Mouse (Mus musculus): Measurements from ENCODE around the gene Cab39l. TPM values are rescaled to one million over a fixed set of nuclear protein-coding genes. Genes with fewer than 3 reads are reported as not detected.
A peak's percentile ranks its signal among the peaks of the same experiment; 100 is the strongest.

Gene Cab39l
- total and polyA plus RNA-seq, 3 experiments: 19.9 to 49.2 (median 33.1) TPM

DNA sequence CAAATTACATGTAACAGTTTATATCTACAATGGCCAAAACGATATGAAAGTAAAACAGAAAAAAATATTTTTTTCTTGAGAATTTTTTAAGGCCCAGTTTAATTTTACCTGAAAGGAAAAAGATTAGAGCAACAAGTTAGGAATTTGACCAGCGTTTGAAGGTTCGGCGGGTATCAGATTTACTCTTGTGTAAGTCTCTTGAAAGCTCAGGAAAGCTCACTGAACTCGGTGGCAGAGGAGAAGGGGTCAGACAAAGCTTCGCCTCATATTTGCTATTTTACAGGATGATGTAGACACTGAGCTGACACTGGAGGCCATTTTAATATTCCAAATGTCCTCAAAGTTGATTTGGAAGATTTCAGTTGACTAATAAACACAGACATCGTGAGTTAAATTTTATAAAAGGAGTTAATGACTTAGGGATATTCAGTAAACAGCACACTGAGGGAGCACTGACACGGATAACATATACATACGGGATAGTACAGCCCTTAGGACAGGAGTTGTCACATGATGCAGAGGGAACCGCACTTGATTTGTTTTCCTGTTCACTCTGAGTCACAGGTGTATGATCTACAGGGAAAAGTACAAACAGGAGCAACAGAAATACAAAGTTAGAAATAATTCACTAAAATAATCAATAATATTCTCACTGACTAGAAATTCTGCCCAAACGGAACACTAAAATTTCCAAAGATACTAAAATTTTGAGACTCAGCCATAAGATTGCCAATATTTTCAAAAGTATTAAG lies 17.7 kb upstream of the Cab39l start:
- TF ChIP-seq USF2 (conservative IDR thresholded peaks at IDR 0.05; ENCODE audit: low read depth, low read length) (no peak), CHD2 (IDR thresholded peaks at IDR 0.05; ENCODE audit: low read length) (no peak), CTCF (conservative IDR thresholded peaks at IDR 0.05 in 1 of 2, IDR thresholded peaks at IDR 0.05 in 1 of 2; ENCODE audit: low read depth in 2 of 2, low read length in 2 of 2) (no peak), USF1 (IDR thresholded peaks at IDR 0.05; ENCODE audit: low read depth, low read length) (no peak), NRF1 (IDR thresholded peaks at IDR 0.05; ENCODE audit: low read depth, low read length) (no peak)

DNA sequence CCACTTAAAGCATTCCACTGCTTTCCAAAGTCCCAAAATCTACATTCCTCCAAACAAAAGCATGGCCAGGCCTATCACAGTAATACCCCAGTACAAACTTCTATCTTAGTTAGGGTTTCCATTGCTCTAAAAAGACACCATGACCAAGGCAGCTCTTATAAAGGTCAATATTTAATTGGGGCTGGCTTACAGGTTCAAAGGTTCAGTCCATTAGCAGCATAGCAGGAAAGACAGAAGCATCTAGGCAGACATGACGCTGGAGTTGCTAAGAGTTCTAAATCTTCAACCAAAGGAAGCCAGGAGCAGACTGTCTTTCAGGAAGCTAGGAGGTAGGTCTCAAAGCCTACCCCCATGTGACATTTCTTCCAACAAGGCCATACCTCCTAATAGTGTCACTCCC lies 10.2 kb upstream of the Cab39l start:
- peaks cover 12 to 37% of the 10 kb centered on the region in 2 experiments for H3K36me3 ChIP-seq (replicated peaks in 1 of 2; ENCODE audit: control insufficient read depth in 1 of 2, insufficient read depth in 1 of 2, low read length in 1 of 2)
- H3K4me2 ChIP-seq (ENCODE audit: insufficient read depth, low read depth, poor library complexity, severe bottlenecking): no peak overlapping the region
- TF ChIP-seq RCOR1 (conservative IDR thresholded peaks at IDR 0.05; ENCODE audit: low read depth, low read length) (no peak), UBTF (IDR thresholded peaks at IDR 0.05; ENCODE audit: low read depth, low read length) (no peak), RAD21 (IDR thresholded peaks at IDR 0.05; ENCODE audit: low read depth, low read length) (no peak), JUND (conservative IDR thresholded peaks at IDR 0.05; ENCODE audit: low read depth, low read length) (no peak), CTCF (conservative IDR thresholded peaks at IDR 0.05 in 1 of 2, IDR thresholded peaks at IDR 0.05 in 1 of 2; ENCODE audit: low read depth in 2 of 2, low read length in 2 of 2) (no peak), USF2 (conservative IDR thresholded peaks at IDR 0.05; ENCODE audit: low read depth, low read length) (no peak), SMC3 (IDR thresholded peaks at IDR 0.05; ENCODE audit: low read depth, low read length) (no peak), POLR2A (IDR thresholded peaks at IDR 0.05; ENCODE audit: low read depth, low read length) (no peak), NRF1 (IDR thresholded peaks at IDR 0.05; ENCODE audit: low read depth, low read length) (no peak)
- no peak overlapping the region for H3K9ac ChIP-seq (ENCODE audit: insufficient read depth, low read depth)
- no peak for DNase-seq (ENCODE audit: extremely low read depth)
- H3K4me1 ChIP-seq (ENCODE audit: control insufficient read depth in 1 of 2, insufficient read depth in 2 of 2): peaks cover 0 to 23% of the 10 kb centered on the region in 2 experiments; a peak in 2 of 4 replicates
- H3K9me3 ChIP-seq (replicated peaks; ENCODE audit: low read length): peaks cover 10% of the 10 kb centered on the region
- H3K27ac ChIP-seq (ENCODE audit: insufficient read depth, low read depth): no peak overlapping the region
- dilution Hi-C loops (cut with MboI; ENCODE audit: extremely low pct_ligation_motif_present, extremely low pct_unique_long_range_greater_than_20kb, low sequenced_read_pairs): no loop called here
- H3K4me3 ChIP-seq (replicated peaks in 1 of 3; ENCODE audit: low read depth in 2 of 3, low read length in 2 of 3, poor library complexity in 1 of 3): no peak overlapping the region
- no peaks in the 10 kb centered on the region for H3K79me2 ChIP-seq (replicated peaks; ENCODE audit: control insufficient read depth, extremely low read depth, insufficient read depth, poor library complexity, severe bottlenecking)
- H3K27me3 ChIP-seq (replicated peaks): no peaks in the 10 kb centered on the region
- in situ Hi-C loops (cut with MboI; ENCODE audit: low pct_ligation_motif_present, low pct_unique_long_range_greater_than_20kb, low sequenced_read_pairs): no loop called here

More for the DNA sequence above, 17.7 kb upstream of the Cab39l start:
- Histone ChIP-seq H3K4me3 (replicated peaks in 1 of 3; ENCODE audit: low read depth in 2 of 3, low read length in 2 of 3, poor library complexity in 1 of 3) (no peak overlapping the region), H3K9me3 (replicated peaks; ENCODE audit: low read length) (no peaks in the 10 kb centered on the region), H3K27ac (ENCODE audit: insufficient read depth, low read depth) (no peak overlapping the region), H3K79me2 (replicated peaks; ENCODE audit: control insufficient read depth, extremely low read depth, insufficient read depth, poor library complexity, severe bottlenecking) (no peaks in the 10 kb centered on the region), H3K4me1 (ENCODE audit: control insufficient read depth in 1 of 2, insufficient read depth in 2 of 2) (peaks cover 0 to 13% of the 10 kb centered on the region in 2 experiments; a peak in 1 of 4 replicates), H3K4me2 (ENCODE audit: insufficient read depth, low read depth, poor library complexity, severe bottlenecking) (no peak overlapping the region), H3K27me3 (replicated peaks) (no peaks in the 10 kb centered on the region), H3K36me3 (replicated peaks in 1 of 2; ENCODE audit: control insufficient read depth in 1 of 2, insufficient read depth in 1 of 2, low read length in 1 of 2) (peaks cover 12 to 49% of the 10 kb centered on the region in 2 experiments), H3K9ac (ENCODE audit: insufficient read depth, low read depth) (no peak overlapping the region)
- dilution Hi-C loops (cut with MboI; ENCODE audit: extremely low pct_ligation_motif_present, extremely low pct_unique_long_range_greater_than_20kb, low sequenced_read_pairs): no loop called here
- DNase-seq (ENCODE audit: extremely low read depth): no peak
- in situ Hi-C loops (cut with MboI; ENCODE audit: low pct_ligation_motif_present, low pct_unique_long_range_greater_than_20kb, low sequenced_read_pairs): no loop called here

DNA sequence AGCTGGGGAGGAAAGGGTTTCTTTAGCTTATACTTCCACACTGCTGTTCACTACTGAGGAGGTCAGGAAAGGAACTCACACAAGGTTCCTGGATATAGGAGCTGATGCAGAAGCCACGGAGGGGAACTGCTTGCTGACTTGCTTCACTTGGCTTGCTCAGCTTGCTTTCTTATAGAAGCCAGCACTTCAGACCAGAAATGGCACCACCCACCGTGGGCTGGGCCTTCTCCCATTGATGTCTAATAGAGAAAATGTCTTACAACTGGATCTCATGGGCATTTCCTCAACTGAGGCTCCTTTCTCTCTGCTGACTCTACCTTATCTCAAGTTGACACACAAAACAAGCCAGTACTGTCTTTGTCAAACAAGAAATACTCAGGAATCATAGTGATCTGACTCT lies 6.9 kb upstream of the Cab39l start:
- TF ChIP-seq CTCF (conservative IDR thresholded peaks at IDR 0.05 in 1 of 2, IDR thresholded peaks at IDR 0.05 in 1 of 2; ENCODE audit: low read depth in 2 of 2, low read length in 2 of 2) (no peak), IRF4 (IDR thresholded peaks at IDR 0.05; ENCODE audit: low read depth, low read length) (0 out of 2 replicates have a peak, but pooled peaks have one; percentile 22)
- H3K9ac ChIP-seq (ENCODE audit: insufficient read depth, low read depth): no peak overlapping the region
- H3K4me3 ChIP-seq (replicated peaks in 1 of 3; ENCODE audit: low read depth in 2 of 3, low read length in 2 of 3, poor library complexity in 1 of 3): no peak overlapping the region
- peak overlapping the region; percentile 52 for H3K4me2 ChIP-seq (ENCODE audit: insufficient read depth, low read depth, poor library complexity, severe bottlenecking)
- peaks cover 11 to 27% of the 10 kb centered on the region in 2 experiments for H3K36me3 ChIP-seq (replicated peaks in 1 of 2; ENCODE audit: control insufficient read depth in 1 of 2, insufficient read depth in 1 of 2, low read length in 1 of 2)
- peak; percentile 16 for DNase-seq (ENCODE audit: extremely low read depth)
- H3K9me3 ChIP-seq (replicated peaks; ENCODE audit: low read length): peaks cover 5% of the 10 kb centered on the region
- 0 out of 2 replicates have a peak overlapping the region, but pooled peaks have one; percentile 19 for H3K27ac ChIP-seq (ENCODE audit: insufficient read depth, low read depth)
- H3K79me2 ChIP-seq (replicated peaks; ENCODE audit: control insufficient read depth, extremely low read depth, insufficient read depth, poor library complexity, severe bottlenecking): peaks cover 11% of the 10 kb centered on the region
- H3K4me1 ChIP-seq (ENCODE audit: control insufficient read depth in 1 of 2, insufficient read depth in 2 of 2): peaks cover 0 to 33% of the 10 kb centered on the region in 2 experiments; a peak in 2 of 4 replicates
- in situ Hi-C loops (cut with MboI; ENCODE audit: low pct_ligation_motif_present, low pct_unique_long_range_greater_than_20kb, low sequenced_read_pairs) (no loop called here), dilution Hi-C loops (cut with MboI; ENCODE audit: extremely low pct_ligation_motif_present, extremely low pct_unique_long_range_greater_than_20kb, low sequenced_read_pairs) (no loop called here)
- no peaks in the 10 kb centered on the region for H3K27me3 ChIP-seq (replicated peaks)
